Mouse (Mus musculus): ENCODE data around the gene Ss18l1.

The Ss18l1 gene

GRCm38 (mm10) chr2:180034753-180035152 is 7.6 kb upstream of the Ss18l1 start:
- DNase-seq (ENCODE audit: low read depth) = no peak

GRCm38 (mm10) chr2:180040406-180040805 is 1.9 kb upstream of the Ss18l1 start:
- no peak for DNase-seq (ENCODE audit: low read depth)

GRCm38 (mm10) chr2:180041577-180042255 is 593 bp upstream of the Ss18l1 start:
- DNase-seq (ENCODE audit: low read depth) = peak; percentile 54

GRCm38 (mm10) chr2:180042858-180043515 is 678 bp downstream of the Ss18l1 start:
- peak; percentile 67 for DNase-seq (ENCODE audit: low read depth)

GRCm38 (mm10) chr2:180045283-180045682 is 3.0 kb downstream of the Ss18l1 start:
- DNase-seq (ENCODE audit: low read depth) = peak; percentile 82

GRCm38 (mm10) chr2:180047580-180047979 is 5.3 kb downstream of the Ss18l1 start:
- no peak for DNase-seq (ENCODE audit: low read depth)

- no peak for DNase-seq (ENCODE audit: low read depth)
These were observed 5.8 kb downstream of the Ss18l1 start for GRCm38 (mm10) chr2:180047980-180048635.

- peak; percentile 85 for DNase-seq (ENCODE audit: low read depth)
These were observed 8.7 kb downstream of the Ss18l1 start for GRCm38 (mm10) chr2:180050986-180051385.

- peak; percentile 70 for DNase-seq (ENCODE audit: low read depth)
These were observed 9.9 kb downstream of the Ss18l1 start for GRCm38 (mm10) chr2:180051986-180052733.

- DNase-seq (ENCODE audit: low read depth) = no peak
These were observed 10.7 kb downstream of the Ss18l1 start for GRCm38 (mm10) chr2:180053001-180053400.

- DNase-seq (ENCODE audit: low read depth) = no peak
These were observed 21.2 kb downstream of the Ss18l1 start for GRCm38 (mm10) chr2:180063338-180064131.

GRCm38 (mm10) chr2:180069770-180070480 is 27.6 kb downstream of the Ss18l1 start:
- no peak for DNase-seq (ENCODE audit: low read depth)

- DNase-seq (ENCODE audit: low read depth) = peak; percentile 96
These were observed 28.5 kb downstream of the Ss18l1 start, which contains the start of gene Mtg2 for GRCm38 (mm10) chr2:180070481-180071453. TSS of gene Mtg2 (plus strand) at chr2:180070588.

- no peak for DNase-seq (ENCODE audit: low read depth)
These were observed 29.4 kb downstream of the Ss18l1 start for GRCm38 (mm10) chr2:180071671-180072070.

GRCm38 (mm10) chr2:180072886-180073285 is 30.6 kb downstream of the Ss18l1 start:
- no peak for DNase-seq (ENCODE audit: low read depth)

- DNase-seq (ENCODE audit: low read depth) = no peak
These were observed 35.3 kb downstream of the Ss18l1 start for GRCm38 (mm10) chr2:180077622-180078021.

- no peak for DNase-seq (ENCODE audit: low read depth)
These were observed 38.4 kb downstream of the Ss18l1 start for GRCm38 (mm10) chr2:180080680-180081079.

GRCm38 (mm10) chr2:180083063-180083462 is 40.8 kb downstream of the Ss18l1 start:
- no peak for DNase-seq (ENCODE audit: low read depth)

- peak; percentile 24 for DNase-seq (ENCODE audit: low read depth)
These were observed 42.3 kb downstream of the Ss18l1 start for GRCm38 (mm10) chr2:180084565-180084964.

Data from NIH3T3 (cell line).